Mouse (Mus musculus): Measurements from ENCODE around the gene Eid3. TPM values are rescaled to one million over a fixed set of nuclear protein-coding genes. Genes with fewer than 3 reads are reported as not detected.

Gene Eid3
- polyA plus RNA-seq, 1 experiment from 2014 or later, result 0.12 TPM

GRCm38 (mm10) chr10:82893872-82894650 lies 27.6 kb downstream of the Eid3 start:
- peaks cover 68% of the 10 kb centered on the region for H3K36me3 ChIP-seq
- 90% methylated on average over 18 of the region's 18 CpGs for WGBS
- H3K4me2 ChIP-seq, result no peak overlapping the region

GRCm38 (mm10) chr10:82897936-82898335 lies 31.5 kb downstream of the Eid3 start:
- ATAC-seq (ENCODE audit: insufficient number of reproducible peaks, low FRiP score, low TSS enrichment, low read depth), result no peak
- Histone ChIP-seq H3K4me3 (no peak overlapping the region), H3K9me3 (no peaks in the 10 kb centered on the region), H3K27me3 (no peaks in the 10 kb centered on the region), H3K9ac (no peak overlapping the region), H3K36me3 (peaks cover 41% of the 10 kb centered on the region), H3K4me1 (peaks cover 11% of the 10 kb centered on the region), H3K27ac (no peak overlapping the region), H3K4me2 (no peak overlapping the region)
- 88% methylated on average over 13 of the region's 13 CpGs for WGBS

More at GRCm38 (mm10) chr10:82893872-82894650, 27.6 kb downstream of the Eid3 start:
- H3K27me3 ChIP-seq, result no peaks in the 10 kb centered on the region
- H3K4me1 ChIP-seq, result peaks cover 6% of the 10 kb centered on the region
- H3K9ac ChIP-seq, result no peak overlapping the region
- no peak overlapping the region for H3K27ac ChIP-seq
- H3K9me3 ChIP-seq, result no peaks in the 10 kb centered on the region
- no peak for ATAC-seq (ENCODE audit: insufficient number of reproducible peaks, low FRiP score, low TSS enrichment, low read depth)
- H3K4me3 ChIP-seq, result no peak overlapping the region

DNA sequence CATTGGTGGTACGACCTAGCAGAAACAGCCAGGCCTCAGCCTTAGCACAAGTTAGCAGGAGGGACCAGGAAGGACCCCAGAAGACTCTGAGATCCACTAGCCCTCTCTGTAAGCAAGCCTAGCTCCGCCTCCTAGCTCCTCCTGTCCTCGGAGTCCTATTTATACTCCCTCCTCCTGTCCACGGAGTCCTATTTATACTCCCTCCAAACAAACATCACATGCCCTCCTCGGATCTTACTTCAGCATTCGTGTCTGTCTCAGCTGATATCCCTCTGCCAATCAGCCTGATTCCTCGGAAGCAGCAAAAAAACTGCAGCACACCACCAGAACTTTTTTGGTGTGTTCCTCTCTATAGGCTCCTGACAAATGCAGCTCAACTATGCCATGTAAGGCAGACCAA lies 32.5 kb downstream of the Eid3 start:
- H3K36me3 ChIP-seq, result peaks cover 34% of the 10 kb centered on the region
- ATAC-seq (ENCODE audit: insufficient number of reproducible peaks, low FRiP score, low TSS enrichment, low read depth), result no peak
- H3K4me3 ChIP-seq, result no peak overlapping the region
- WGBS, result 63% methylated on average over 7 of the region's 7 CpGs
- no peak overlapping the region for H3K27ac ChIP-seq
- H3K4me1 ChIP-seq, result peaks cover 16% of the 10 kb centered on the region
- H3K9ac ChIP-seq, result no peak overlapping the region
- H3K9me3 ChIP-seq, result no peaks in the 10 kb centered on the region
- no peak overlapping the region for H3K4me2 ChIP-seq
- no peaks in the 10 kb centered on the region for H3K27me3 ChIP-seq

DNA sequence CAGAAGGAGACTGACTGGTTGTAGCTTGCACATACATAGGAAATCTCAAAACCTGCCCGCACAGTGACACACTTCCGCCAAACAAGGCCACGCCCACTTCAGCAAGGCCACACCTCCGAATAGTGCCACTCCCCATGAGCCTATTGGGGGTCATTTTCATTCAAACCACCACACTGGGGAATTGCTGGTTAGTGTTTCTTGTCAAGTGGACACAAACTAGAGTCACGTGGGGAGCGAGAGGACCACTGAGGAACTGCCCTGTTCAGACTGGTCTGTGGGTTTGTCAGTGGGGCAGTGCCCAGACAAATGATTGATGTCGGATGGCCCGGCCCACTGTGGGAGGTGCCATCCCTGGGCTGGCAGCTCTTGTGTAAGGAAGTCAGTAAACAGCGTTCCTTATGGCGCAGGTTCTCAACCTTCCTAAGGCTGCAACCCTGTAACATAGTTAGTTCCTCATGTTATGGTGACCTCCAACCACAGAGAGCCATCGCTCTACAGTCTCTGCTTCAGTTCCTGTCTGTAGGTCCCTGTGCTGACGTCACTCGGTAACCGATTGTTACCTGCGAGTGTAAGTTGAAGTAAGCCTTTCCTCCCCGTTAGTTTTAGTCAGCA lies 33.5 kb downstream of the Eid3 start:
- WGBS, result 40% methylated on average over 16 of the region's 16 CpGs
- ATAC-seq (ENCODE audit: insufficient number of reproducible peaks, low FRiP score, low TSS enrichment, low read depth), result no peak
- Histone ChIP-seq H3K9ac (no peak overlapping the region), H3K4me1 (peaks cover 17% of the 10 kb centered on the region), H3K4me2 (no peak overlapping the region), H3K36me3 (peaks cover 29% of the 10 kb centered on the region), H3K4me3 (no peak overlapping the region), H3K27ac (no peak overlapping the region), H3K9me3 (no peaks in the 10 kb centered on the region), H3K27me3 (no peaks in the 10 kb centered on the region)

DNA sequence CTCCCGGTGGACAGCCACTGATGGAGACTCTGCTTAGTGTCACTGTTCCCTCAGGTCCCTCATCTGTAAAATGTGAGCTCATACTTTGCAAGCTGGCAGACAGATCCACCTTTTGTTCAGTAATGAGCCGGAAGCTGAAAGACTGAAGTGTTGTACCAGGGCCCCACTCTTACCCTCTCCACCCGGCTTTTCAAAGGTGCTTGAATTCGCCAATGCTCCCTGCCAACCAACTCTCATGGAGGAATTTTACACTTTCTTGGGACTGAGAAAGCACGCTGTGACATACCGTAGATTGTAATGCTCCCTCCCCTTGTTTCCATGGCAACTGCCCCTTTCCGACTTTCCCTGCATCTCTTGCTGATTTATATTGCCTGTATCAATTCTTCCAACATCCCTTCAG lies 34.1 kb downstream of the Eid3 start:
- Histone ChIP-seq H3K36me3 (peaks cover 25% of the 10 kb centered on the region), H3K9me3 (no peaks in the 10 kb centered on the region), H3K4me3 (no peak overlapping the region), H3K4me1 (peaks cover 17% of the 10 kb centered on the region), H3K27ac (no peak overlapping the region), H3K9ac (no peak overlapping the region), H3K27me3 (no peaks in the 10 kb centered on the region), H3K4me2 (no peak overlapping the region)
- WGBS, result 25% methylated on average over 7 of the region's 7 CpGs
- ATAC-seq (ENCODE audit: insufficient number of reproducible peaks, low FRiP score, low TSS enrichment, low read depth), result no peak

DNA sequence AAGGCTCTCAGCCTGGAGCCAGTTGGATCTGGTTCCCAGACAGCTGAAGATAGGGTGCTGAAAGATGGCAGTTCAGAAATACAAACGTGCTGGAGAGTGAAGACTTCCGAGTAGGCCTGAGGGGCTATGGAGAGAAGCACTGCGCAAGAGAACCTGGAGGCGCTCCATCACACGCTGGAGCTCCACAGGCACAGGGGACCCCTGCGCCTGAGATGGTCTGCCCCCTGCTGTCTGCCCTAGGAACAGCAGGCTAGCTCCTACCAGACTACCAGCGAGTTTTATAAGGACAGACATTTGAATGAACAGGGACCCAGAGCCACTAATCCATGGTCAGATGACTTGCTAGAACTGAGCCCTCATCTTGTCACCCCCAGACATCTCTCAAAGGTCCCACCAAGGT lies 35.0 kb downstream of the Eid3 start:
- Histone ChIP-seq H3K9ac (no peak overlapping the region), H3K4me3 (no peak overlapping the region), H3K4me2 (no peak overlapping the region), H3K36me3 (peaks cover 16% of the 10 kb centered on the region), H3K27ac (no peak overlapping the region), H3K4me1 (peaks cover 17% of the 10 kb centered on the region), H3K27me3 (peaks cover 5% of the 10 kb centered on the region; the same call in 1 of the 2 replicates), H3K9me3 (no peaks in the 10 kb centered on the region)
- 8% methylated on average over 7 of the region's 7 CpGs for WGBS
- ATAC-seq (ENCODE audit: insufficient number of reproducible peaks, low FRiP score, low TSS enrichment, low read depth), result no peak

DNA sequence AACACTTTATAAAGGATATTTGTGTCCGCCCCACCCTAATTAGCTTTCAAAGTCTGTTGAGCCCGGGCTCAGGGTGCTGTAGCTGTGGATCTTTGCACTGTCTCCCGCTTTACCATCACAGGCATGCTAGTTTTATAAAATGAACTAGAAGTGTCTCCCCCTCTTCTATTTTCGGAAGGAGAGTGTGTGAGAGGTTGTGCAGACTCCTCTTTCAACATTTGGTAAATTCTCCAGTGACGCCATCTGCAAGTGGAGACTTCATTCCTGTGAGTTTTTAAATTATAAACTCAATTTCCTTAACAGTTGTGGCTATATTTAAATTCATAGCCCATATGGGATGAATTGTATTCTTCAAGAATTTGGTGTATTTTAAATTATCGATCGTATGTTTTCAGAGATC lies 42.1 kb downstream of the Eid3 start:
- H3K4me1 ChIP-seq, result peaks cover 14% of the 10 kb centered on the region
- WGBS, result 58% methylated on average over 7 of the region's 7 CpGs
- H3K9ac ChIP-seq, result no peak overlapping the region
- no peak overlapping the region for H3K4me3 ChIP-seq
- H3K27ac ChIP-seq, result no peak overlapping the region
- H3K27me3 ChIP-seq, result peaks cover 22% of the 10 kb centered on the region; the same call in 1 of the 2 replicates
- H3K36me3 ChIP-seq, result no peaks in the 10 kb centered on the region
- ATAC-seq (ENCODE audit: insufficient number of reproducible peaks, low FRiP score, low TSS enrichment, low read depth), result no peak
- H3K4me2 ChIP-seq, result 0 out of 2 replicates have a peak overlapping the region, but pooled peaks have one; percentile 4
- no peaks in the 10 kb centered on the region for H3K9me3 ChIP-seq

GRCm38 (mm10) chr10:82909382-82909781 lies 43.0 kb downstream of the Eid3 start:
- no peak for ATAC-seq (ENCODE audit: insufficient number of reproducible peaks, low FRiP score, low TSS enrichment, low read depth)
- no peak overlapping the region for H3K9ac ChIP-seq
- no peaks in the 10 kb centered on the region for H3K9me3 ChIP-seq
- peaks cover 22% of the 10 kb centered on the region; the same call in 1 of the 2 replicates for H3K27me3 ChIP-seq
- H3K4me1 ChIP-seq, result peaks cover 10% of the 10 kb centered on the region
- H3K36me3 ChIP-seq, result no peaks in the 10 kb centered on the region
- 0 out of 2 replicates have a peak overlapping the region, but pooled peaks have one; percentile 4 for H3K4me2 ChIP-seq
- WGBS, result 17% methylated on average over 9 of the region's 9 CpGs
- no peak overlapping the region for H3K27ac ChIP-seq
- no peak overlapping the region for H3K4me3 ChIP-seq

DNA sequence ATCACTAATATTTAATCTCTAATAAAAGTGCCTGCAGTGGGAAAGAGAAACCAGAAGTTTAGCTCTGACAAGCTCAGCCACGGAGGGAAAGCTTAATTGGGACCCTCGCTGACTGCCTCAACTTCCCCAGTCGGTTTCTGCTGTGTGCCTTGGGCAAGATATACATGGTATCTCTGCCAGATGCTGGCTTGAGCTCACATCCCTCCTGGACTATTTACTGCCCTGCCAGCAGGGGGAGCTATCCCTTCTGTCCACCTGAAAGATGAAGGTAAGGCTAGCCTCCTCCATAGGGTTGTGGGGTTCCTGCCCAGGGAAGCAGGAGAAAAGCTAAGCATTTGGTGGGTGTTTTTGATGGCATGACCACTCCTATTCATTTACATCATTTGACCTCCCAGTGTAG lies 43.8 kb downstream of the Eid3 start:
- Histone ChIP-seq H3K9me3 (no peaks in the 10 kb centered on the region), H3K27me3 (peaks cover 22% of the 10 kb centered on the region; the same call in 1 of the 2 replicates), H3K36me3 (no peaks in the 10 kb centered on the region), H3K4me1 (peaks cover 10% of the 10 kb centered on the region), H3K27ac (no peak overlapping the region), H3K9ac (no peak overlapping the region), H3K4me3 (no peak overlapping the region), H3K4me2 (no peak overlapping the region)
- no peak for ATAC-seq (ENCODE audit: insufficient number of reproducible peaks, low FRiP score, low TSS enrichment, low read depth)
- WGBS, result 70% methylated on average over 3 of the region's 3 CpGs

DNA sequence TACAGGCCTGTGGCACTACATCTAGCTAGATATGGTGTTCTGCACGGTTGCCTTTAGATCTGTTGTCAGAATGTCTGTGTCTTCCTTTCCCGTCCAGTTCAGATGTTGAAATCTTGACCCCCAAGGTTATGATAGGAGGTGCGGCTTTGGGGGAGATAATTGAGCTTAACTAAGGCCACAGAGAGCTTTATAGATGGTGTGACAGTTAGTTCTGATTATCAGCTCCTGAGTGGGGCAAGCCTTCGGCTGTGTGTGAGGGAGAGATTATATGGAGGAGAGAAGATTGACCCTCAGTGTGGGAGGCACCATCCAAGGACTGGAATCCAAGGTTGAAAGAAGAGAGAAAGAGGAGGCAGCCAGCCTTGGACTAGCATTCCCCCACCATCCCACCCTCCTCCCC lies 46.8 kb downstream of the Eid3 start:
- WGBS, result 81% methylated on average over 4 of the region's 4 CpGs
- Histone ChIP-seq H3K4me3 (no peak overlapping the region), H3K4me2 (no peak overlapping the region), H3K9ac (no peak overlapping the region), H3K9me3 (no peaks in the 10 kb centered on the region), H3K27ac (no peak overlapping the region), H3K36me3 (no peaks in the 10 kb centered on the region), H3K27me3 (peaks cover 13% of the 10 kb centered on the region; the same call in 1 of the 2 replicates), H3K4me1 (peaks cover 8% of the 10 kb centered on the region)
- ATAC-seq (ENCODE audit: insufficient number of reproducible peaks, low FRiP score, low TSS enrichment, low read depth), result no peak

GRCm38 (mm10) chr10:82913772-82914171 lies 47.3 kb downstream of the Eid3 start:
- no peak overlapping the region for H3K27ac ChIP-seq
- 83% methylated on average over 6 of the region's 6 CpGs for WGBS
- peaks cover 13% of the 10 kb centered on the region; the same call in 1 of the 2 replicates for H3K27me3 ChIP-seq
- ATAC-seq (ENCODE audit: insufficient number of reproducible peaks, low FRiP score, low TSS enrichment, low read depth), result no peak
- no peak overlapping the region for H3K4me3 ChIP-seq
- no peak overlapping the region for H3K4me2 ChIP-seq
- peaks cover 8% of the 10 kb centered on the region for H3K4me1 ChIP-seq
- no peaks in the 10 kb centered on the region for H3K36me3 ChIP-seq
- H3K9me3 ChIP-seq, result no peaks in the 10 kb centered on the region
- H3K9ac ChIP-seq, result no peak overlapping the region
